14 mouse cellular contexts compared by ENCODE assay signal in genomic region chr14:14308938-14309337, GRCm38 (mm10). TPM values are rescaled to one million over a fixed set of nuclear protein-coding genes. Genes with fewer than 3 reads are reported as not detected.
DNase-seq lines count a peak whose midpoint lies in the region; ATAC-seq and TF ChIP-seq lines count a peak whose summit lies in the region.
"Had no signal": no experiment of that assay in that cellular context is flagged by ENCODE, and none has a peak within 500 bp of the region (broad histone marks: within the 10 kb centered on the region; RNA-seq: fewer than 3 reads in every experiment).

No protein-coding gene starts in this region.

- TF ChIP-seq POLR2A in thymus, adult 2 months (IDR thresholded peaks at IDR 0.05; ENCODE audit: control insufficient read depth, extremely low read depth, insufficient read depth, low read length, poor library complexity), result no peak

- no peak overlapping the region for H3K9ac ChIP-seq in heart, embryonic 11.5 days (ENCODE audit: low read depth, low read length)
- H3K9ac ChIP-seq in midbrain, embryonic 12.5 days (replicated peaks), result no peak overlapping the region
- H3K9ac ChIP-seq in midbrain, embryonic 11.5 days (ENCODE audit: low read length), result no peak overlapping the region
- no peak overlapping the region for H3K9ac ChIP-seq in limb, embryonic 12.5 days (replicated peaks)
- H3K9ac ChIP-seq: hindbrain, embryonic 13.5 days; liver, postnatal 0 days had no signal

- H3K36me3 ChIP-seq in heart, embryonic 11.5 days (ENCODE audit: control insufficient read depth, insufficient read depth, low read length), result no peaks in the 10 kb centered on the region
- no peaks in the 10 kb centered on the region for H3K36me3 ChIP-seq in midbrain, embryonic 12.5 days
- H3K36me3 ChIP-seq in midbrain, embryonic 11.5 days (ENCODE audit: control insufficient read depth, insufficient read depth, low read length), result no peaks in the 10 kb centered on the region
- H3K36me3 ChIP-seq in limb, embryonic 12.5 days, result no peaks in the 10 kb centered on the region
- H3K36me3 ChIP-seq in thymus, adult 2 months (ENCODE audit: control insufficient read depth, insufficient read depth, low read length), result no peaks in the 10 kb centered on the region
- H3K36me3 ChIP-seq: hindbrain, embryonic 13.5 days had no signal

- no peaks in the 10 kb centered on the region for H3K27me3 ChIP-seq in heart, embryonic 11.5 days (ENCODE audit: control insufficient read depth, insufficient read depth, low read length)
- no peaks in the 10 kb centered on the region for H3K27me3 ChIP-seq in midbrain, embryonic 12.5 days
- no peaks in the 10 kb centered on the region for H3K27me3 ChIP-seq in midbrain, embryonic 11.5 days (ENCODE audit: control insufficient read depth, insufficient read depth, low read length)
- H3K27me3 ChIP-seq in limb, embryonic 12.5 days, result no peaks in the 10 kb centered on the region
- H3K27me3 ChIP-seq in thymus, adult 2 months (ENCODE audit: control insufficient read depth, insufficient read depth, low read length), result no peaks in the 10 kb centered on the region
- H3K27me3 ChIP-seq: hindbrain, embryonic 13.5 days had no signal

- 44% methylated on average over 16 of the region's 16 CpGs for WGBS in heart, embryonic 11.5 days (ENCODE audit: insufficient replicate concordance)
- 68% methylated on average over 16 of the region's 16 CpGs for WGBS in midbrain, embryonic 12.5 days
- WGBS in midbrain, embryonic 11.5 days, result 59% methylated on average over 16 of the region's 16 CpGs
- 61% methylated on average over 16 of the region's 16 CpGs for WGBS in limb, embryonic 12.5 days
- 60% methylated on average over 16 of the region's 16 CpGs for WGBS in thymus, adult 2 months

- no peaks in the 10 kb centered on the region for H3K9me3 ChIP-seq in heart, embryonic 11.5 days (replicated peaks; ENCODE audit: control insufficient read depth, low read length)
- no peaks in the 10 kb centered on the region for H3K9me3 ChIP-seq in midbrain, embryonic 12.5 days
- H3K9me3 ChIP-seq in midbrain, embryonic 11.5 days (ENCODE audit: control insufficient read depth, low read length), result no peaks in the 10 kb centered on the region
- H3K9me3 ChIP-seq in limb, embryonic 12.5 days, result no peaks in the 10 kb centered on the region
- H3K9me3 ChIP-seq: hindbrain, embryonic 13.5 days had no signal

- no peak for ATAC-seq in heart, embryonic 11.5 days (replicated peaks; ENCODE audit: insufficient number of reproducible peaks, low FRiP score, low TSS enrichment)
- ATAC-seq in midbrain, embryonic 12.5 days (ENCODE audit: low FRiP score, low read depth), result no peak
- no peak for ATAC-seq in midbrain, embryonic 11.5 days (ENCODE audit: low FRiP score)
- ATAC-seq in limb, embryonic 12.5 days (ENCODE audit: insufficient number of reproducible peaks, insufficient read depth, low FRiP score, low TSS enrichment, low read depth), result no peak
- ATAC-seq: forebrain, embryonic 14.5 days; liver, postnatal 0 days had no signal

- no peak for TF ChIP-seq CTCF in thymus, adult 2 months (IDR thresholded peaks at IDR 0.05; ENCODE audit: borderline replicate concordance, control insufficient read depth, extremely low read depth, insufficient read depth, low read length, poor library complexity)

- no peaks in the 10 kb centered on the region for H3K4me1 ChIP-seq in heart, embryonic 11.5 days (ENCODE audit: control insufficient read depth, insufficient read depth, low read length)
- H3K4me1 ChIP-seq in midbrain, embryonic 12.5 days, result no peaks in the 10 kb centered on the region
- H3K4me1 ChIP-seq in midbrain, embryonic 11.5 days (ENCODE audit: control insufficient read depth, insufficient read depth, low read length), result no peaks in the 10 kb centered on the region
- no peaks in the 10 kb centered on the region for H3K4me1 ChIP-seq in limb, embryonic 12.5 days (replicated peaks)
- no peaks in the 10 kb centered on the region for H3K4me1 ChIP-seq in thymus, adult 2 months (replicated peaks; ENCODE audit: control insufficient read depth, insufficient read depth, low read length)
- H3K4me1 ChIP-seq: hindbrain, embryonic 13.5 days had no signal

- H3K27ac ChIP-seq in heart, embryonic 11.5 days (ENCODE audit: low read depth, low read length), result no peak overlapping the region
- H3K27ac ChIP-seq in midbrain, embryonic 12.5 days (replicated peaks), result no peak overlapping the region
- H3K27ac ChIP-seq in midbrain, embryonic 11.5 days (ENCODE audit: low read depth, low read length), result no peak overlapping the region
- no peak overlapping the region for H3K27ac ChIP-seq in limb, embryonic 12.5 days
- no peak overlapping the region for H3K27ac ChIP-seq in thymus, adult 2 months (ENCODE audit: control insufficient read depth, insufficient read depth, low read length)
- H3K27ac ChIP-seq: hindbrain, embryonic 13.5 days had no signal

- no peak overlapping the region for H3K4me3 ChIP-seq in heart, embryonic 11.5 days (ENCODE audit: low read depth, low read length)
- H3K4me3 ChIP-seq in midbrain, embryonic 12.5 days, result no peak overlapping the region
- no peak overlapping the region for H3K4me3 ChIP-seq in midbrain, embryonic 11.5 days (ENCODE audit: low read depth, low read length)
- peak overlapping the region; percentile 19 for H3K4me3 ChIP-seq in limb, embryonic 12.5 days (replicated peaks)
- H3K4me3 ChIP-seq in thymus, adult 2 months (ENCODE audit: control insufficient read depth, insufficient read depth, low read length), result no peak overlapping the region
- H3K4me3 ChIP-seq: hindbrain, embryonic 13.5 days had no signal

- H3K4me2 ChIP-seq in heart, embryonic 11.5 days, result peak overlapping the region; percentile 28
- H3K4me2 ChIP-seq in midbrain, embryonic 12.5 days (replicated peaks), result 0 out of 2 replicates have a peak overlapping the region, but pooled peaks have one; percentile 9
- no peak overlapping the region for H3K4me2 ChIP-seq in midbrain, embryonic 11.5 days
- H3K4me2 ChIP-seq in limb, embryonic 12.5 days, result peak overlapping the region; percentile 36
- H3K4me2 ChIP-seq: hindbrain, embryonic 13.5 days had no signal

- intact Hi-C loops in heart, postnatal 10 days (cut with DNase I), result no loop called here

- DNase-seq in heart, postnatal 10 days, result no peak
- DNase-seq in midbrain, embryonic 11.5 days (ENCODE audit: low spot score, missing footprints), result no peak
- DNase-seq in cerebellum, adult 18-20 months, result peak; percentile 51 to 58
- no peak for DNase-seq in urinary bladder, postnatal 4 days (ENCODE audit: low spot score in 2 of 2)
- DNase-seq in thymus, adult 2 months, result no peak
- DNase-seq: liver, postnatal 0 days had no signal

RNA-seq across cellular contexts. Expression of gene Olfr31, which starts 13.7 kb away (rescaled TPM):
- not detected in 2 replicates for polyA plus RNA-seq in heart, embryonic 11.5 days (2014; fragmentation: Nextera tagmentation; extraction: Ambion mirVana)
- total RNA-seq in heart, postnatal 10 days (2021), result not detected
- polyA plus RNA-seq in midbrain, embryonic 12.5 days (2016; fragmentation: Nextera tagmentation; extraction: Ambion mirVana), result not detected in 2 replicates
- polyA plus RNA-seq in midbrain, embryonic 11.5 days (2014; fragmentation: Nextera tagmentation; extraction: Ambion mirVana), result not detected in 2 replicates
- polyA plus RNA-seq in limb, embryonic 12.5 days (2016; fragmentation: Nextera tagmentation; extraction: Ambion mirVana), result not detected in 2 replicates
- polyA plus RNA-seq in thymus, adult 2 months (2012; rRNA removed), result not detected in 2 replicates
- total RNA-seq: layer of hippocampus, adult 8-10 months; monocyte, adult 5-6 weeks had no signal
- polyA plus RNA-seq: cortical plate, adult 2 months; forebrain, embryonic 14.5 days; liver, postnatal 0 days had no signal

RNA-seq across cellular contexts. Expression of gene Il3ra, which starts 37.1 kb away (rescaled TPM):
- 4.3 and 5.7 TPM in 2 replicates for polyA plus RNA-seq in heart, embryonic 11.5 days (2014; fragmentation: Nextera tagmentation; extraction: Ambion mirVana)
- total RNA-seq in heart, postnatal 10 days (2021), result 10 to 100 TPM in 1 of 2 experiments, 1 to 10 TPM in 1; 6.7 to 11.1 TPM
- 2.8 and 3.6 TPM in 2 replicates for polyA plus RNA-seq in midbrain, embryonic 12.5 days (2016; fragmentation: Nextera tagmentation; extraction: Ambion mirVana)
- polyA plus RNA-seq in midbrain, embryonic 11.5 days (2014; fragmentation: Nextera tagmentation; extraction: Ambion mirVana), result 2.4 and 2.7 TPM in 2 replicates
- polyA plus RNA-seq in limb, embryonic 12.5 days (2016; fragmentation: Nextera tagmentation; extraction: Ambion mirVana), result 2.6 and 5.3 TPM in 2 replicates
- polyA plus RNA-seq in thymus, adult 2 months (2012; rRNA removed), result 53.9 and 69.0 TPM in 2 replicates

Comparison
In these comparisons a context has a peak if more than half of its experiments do, and no peak if none do; other contexts are left out.
1. DNase-seq: peak in cerebellum, adult 18-20 months (2 of 2); none in heart, postnatal 10 days (0 of 2), midbrain, embryonic 11.5 days (single experiment), urinary bladder, postnatal 4 days (0 of 2) and thymus, adult 2 months (single experiment).